Mouse (Mus musculus) hindbrain, embryonic 11.5 days (tissue): ENCODE results near the gene Isg20l2. TPM values are rescaled to one million over a fixed set of nuclear protein-coding genes. Genes with fewer than 3 reads are reported as not detected.
"Not testable (repeated sequence)": the region's sequence is repeated elsewhere in the genome, so short reads cannot be mapped to it uniquely, and the experiment has no call there.

Experiments
- ATAC-seq: fragments of 200-750 bp; cut with Nextera tagmentation; 2 replicates; pipeline ENCODE4 v1.8.0; 2017; ENCODE audit warnings: mild to moderate bottlenecking, moderate TSS enrichment, moderate library complexity; ENCODE audit not compliant: low FRiP score
- DNase-seq: peaks from one replicate; pipeline ENCODE4 v3.0.0-alpha.2; 2015; ENCODE audit warnings: low spot score
- H3K27ac ChIP-seq: fragments of 300-500 bp; sonication (generic); 2 replicates; pipeline ENCODE4 v1.5.1; 2014; ENCODE audit warnings: mild to moderate bottlenecking, low read depth, low read length
- H3K27me3 ChIP-seq: fragments of 300-500 bp; sonication (generic); 2 replicates; pipeline ENCODE4 v1.6.1; 2014; ENCODE audit warnings: mild to moderate bottlenecking, low read length, moderate library complexity, mixed read lengths; ENCODE audit not compliant: control insufficient read depth, insufficient read depth
- H3K36me3 ChIP-seq: fragments of 300-500 bp; sonication (generic); 2 replicates; pipeline ENCODE4 v1.6.1; 2014; ENCODE audit warnings: mild to moderate bottlenecking, low read length, moderate library complexity, mixed read lengths; ENCODE audit not compliant: control insufficient read depth, insufficient read depth
- H3K4me1 ChIP-seq: fragments of 300-500 bp; sonication (generic); replicated peaks from 2 replicates; pipeline ENCODE4 v1.6.1; 2014; ENCODE audit warnings: low read length, mixed read lengths; ENCODE audit not compliant: control insufficient read depth, insufficient read depth
- H3K4me2 ChIP-seq: fragments of 300-500 bp; sonication (generic); replicated peaks from 2 replicates; pipeline ENCODE4 v1.6.1; 2014; ENCODE audit warnings: mild to moderate bottlenecking, low read depth, low read length
- H3K4me3 ChIP-seq: fragments of 300-500 bp; sonication (generic); 2 replicates; pipeline ENCODE4 v1.5.1; 2014; ENCODE audit warnings: low read depth, low read length
- H3K9ac ChIP-seq: fragments of 300-500 bp; sonication (generic); 2 replicates; pipeline ENCODE4 v1.6.1; 2014; ENCODE audit warnings: low read depth, low read length
- H3K9me3 ChIP-seq: fragments of 300-500 bp; sonication (generic); 2 replicates; pipeline ENCODE4 v1.6.1; 2016; ENCODE audit warnings: low read length; ENCODE audit not compliant: control insufficient read depth
- WGBS: fragments of 180-500 bp; shearing (Covaris S2); extraction: QIAGEN DNeasy Blood & Tissue Kit; methylation state at CpG from one replicate; pipeline ENCODE4 v1.1.7; 2014; 5-methylcytosine and 5-hydroxymethylcytosine counted together
- polyA plus RNA-seq: library from polyadenylated mRNA; unstranded; fragments of >200 nt; fragmentation: Nextera tagmentation; extraction: Ambion mirVana; gene quantifications from 2 replicates; pipeline ENCODE4 v1.2.1, GENCODE M21; 2014

Gene Isg20l2
- polyA plus RNA-seq: 42.5 and 55.2 TPM in 2 replicates

- Histone ChIP-seq H3K27ac (peak within 1 kb of the TSS; percentile 74), H3K4me3 (peak within 1 kb of the TSS; percentile 97), H3K4me2 (peak within 1 kb of the TSS; percentile 70), H3K4me1 (peaks cover 3% of the 10 kb centered on the region; the same call in 1 of the 2 replicates), H3K36me3 (peaks cover 7% of the 10 kb centered on the region; the same call in 1 of the 2 replicates), H3K9ac (peak within 1 kb of the TSS; percentile 92), H3K9me3 (no peaks in the 10 kb centered on the region), H3K27me3 (no peaks in the 10 kb centered on the region)
- DNase-seq: peak; percentile 97
- WGBS: under 1% methylated on average over 72 of the region's 78 CpGs
- ATAC-seq: peak; percentile 96
Observed at GRCm38 (mm10) chr3:87930078-87930795, at the start of gene Isg20l2, which contains the start of gene Rrnad1. Isg20l2 (plus strand) TSS chr3:87930314. Rrnad1 (minus strand) TSS chr3:87930717.

- H3K9me3 ChIP-seq: no peaks in the 10 kb centered on the region
- H3K4me1 ChIP-seq: peaks cover 6% of the 10 kb centered on the region
- no peak overlapping the region for H3K27ac ChIP-seq
- peak overlapping the region; percentile 94 for H3K9ac ChIP-seq
- peak overlapping the region; percentile 92 for H3K4me2 ChIP-seq
- ATAC-seq: no peak
- H3K36me3 ChIP-seq: no peaks in the 10 kb centered on the region
- peak overlapping the region; percentile 95 for H3K4me3 ChIP-seq
- no peaks in the 10 kb centered on the region for H3K27me3 ChIP-seq
- 1% methylated on average over 3 of the region's 3 CpGs for whole genome bisulfite sequencing
- DNase-seq: no peak
Observed at GRCm38 (mm10) chr3:87884291-87884690, 45.8 kb upstream of the Isg20l2 start.

- under 1% methylated on average over 18 of the region's 28 CpGs for WGBS
- H3K9ac ChIP-seq: peak overlapping the region; percentile 94
- peak overlapping the region; percentile 76 for H3K27ac ChIP-seq
- peak overlapping the region; percentile 95 for H3K4me3 ChIP-seq
- no peaks in the 10 kb centered on the region for H3K36me3 ChIP-seq
- DNase-seq (peak; percentile 49), ATAC-seq (peak; percentile 39)
- peak overlapping the region; percentile 92 for H3K4me2 ChIP-seq
- no peaks in the 10 kb centered on the region for H3K9me3 ChIP-seq
- peaks cover 6% of the 10 kb centered on the region for H3K4me1 ChIP-seq
- H3K27me3 ChIP-seq: no peaks in the 10 kb centered on the region
Observed at GRCm38 (mm10) chr3:87884708-87885251, 45.3 kb upstream of the Isg20l2 start.

- Histone ChIP-seq H3K4me2 (peak within 1 kb of the TSS; percentile 92), H3K36me3 (no peaks in the 10 kb centered on the region), H3K27ac (peak within 1 kb of the TSS; percentile 76), H3K9me3 (no peaks in the 10 kb centered on the region), H3K4me3 (peak within 1 kb of the TSS; percentile 95), H3K9ac (peak within 1 kb of the TSS; percentile 94), H3K27me3 (no peaks in the 10 kb centered on the region), H3K4me1 (peaks cover 6% of the 10 kb centered on the region)
- WGBS: under 1% methylated on average over 33 of the region's 33 CpGs
- peak; percentile 93 for DNase-seq
- ATAC-seq: peak; percentile 98
Observed at GRCm38 (mm10) chr3:87885281-87886003, 44.7 kb upstream of the Isg20l2 start, which contains the start of gene Prcc. Prcc (minus strand) TSS chr3:87885608.

DNA sequence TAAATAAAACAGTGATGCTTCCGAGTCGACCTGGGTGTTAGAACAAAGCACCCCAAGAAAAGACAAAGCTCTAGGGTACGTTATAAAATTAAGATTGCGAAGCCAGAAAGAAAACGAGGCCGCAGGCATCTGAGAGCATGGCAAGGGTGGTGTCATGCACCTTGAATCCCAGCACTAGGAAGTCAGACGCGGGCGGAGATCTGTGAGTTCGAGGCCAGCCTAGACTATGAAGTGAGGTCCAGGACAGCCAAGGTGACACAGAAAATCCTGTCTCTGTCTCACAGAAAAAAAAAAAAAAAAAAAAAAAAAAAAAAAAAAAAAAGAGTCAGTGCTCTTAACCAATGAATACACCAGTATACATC lies 44.1 kb upstream of the Isg20l2 start:
- Histone ChIP-seq H3K9me3 (no peaks in the 10 kb centered on the region), H3K4me1 (peaks cover 6% of the 10 kb centered on the region), H3K4me3 (peak overlapping the region; percentile 95), H3K27ac (no peak overlapping the region), H3K27me3 (no peaks in the 10 kb centered on the region), H3K36me3 (no peaks in the 10 kb centered on the region), H3K4me2 (peak overlapping the region; percentile 35), H3K9ac (peak overlapping the region; percentile 34; the same call in 1 of the 2 replicates)
- DNase-seq (no peak), ATAC-seq (no peak; the same call in 1 of the 2 replicates)
- 11% methylated on average over 10 of the region's 10 CpGs for WGBS

GRCm38 (mm10) chr3:87886416-87886815 lies 43.7 kb upstream of the Isg20l2 start:
- no peaks in the 10 kb centered on the region for H3K9me3 ChIP-seq
- H3K4me3 ChIP-seq: no peak overlapping the region
- H3K27ac ChIP-seq: no peak overlapping the region
- H3K36me3 ChIP-seq: no peaks in the 10 kb centered on the region
- DNase-seq (peak; percentile 6), ATAC-seq (no peak)
- H3K4me1 ChIP-seq: peaks cover 6% of the 10 kb centered on the region
- H3K9ac ChIP-seq: no peak overlapping the region; the same call in 1 of the 2 replicates
- 88% methylated on average over 6 of the region's 6 CpGs for WGBS
- no peaks in the 10 kb centered on the region for H3K27me3 ChIP-seq
- H3K4me2 ChIP-seq: no peak overlapping the region

- DNase-seq, H3K36me3 ChIP-seq, H3K27me3 ChIP-seq, H3K27ac ChIP-seq, H3K4me3 ChIP-seq, H3K4me2 ChIP-seq, ATAC-seq, H3K9ac ChIP-seq, H3K9me3 ChIP-seq, H3K4me1 ChIP-seq: not testable (repeated sequence)
- WGBS: 85% methylated on average over 4 of the region's 4 CpGs
Observed at GRCm38 (mm10) chr3:87887400-87887799, 42.7 kb upstream of the Isg20l2 start.

DNA sequence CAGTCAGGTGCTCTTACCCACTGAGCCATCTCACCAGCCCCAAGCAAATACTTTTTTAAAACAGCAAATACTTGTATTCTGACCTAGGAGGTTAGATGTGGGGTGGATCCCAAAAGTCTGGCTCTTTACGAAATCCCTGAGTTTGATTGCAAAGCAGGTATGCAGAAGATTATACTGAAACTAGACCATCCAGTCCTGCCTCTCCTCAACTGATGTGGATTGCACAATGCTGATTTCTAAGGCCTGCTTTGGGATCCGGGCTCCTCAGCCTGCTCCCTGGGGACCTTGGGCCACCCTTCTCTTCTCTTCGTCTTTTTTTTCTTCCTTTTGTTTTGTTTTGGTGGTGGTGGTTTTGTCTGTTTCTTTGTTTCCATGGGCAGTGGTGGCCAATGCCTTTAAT lies 38.6 kb upstream of the Isg20l2 start:
- Histone ChIP-seq H3K4me2 (no peak overlapping the region), H3K9ac (no peak overlapping the region), H3K9me3 (no peaks in the 10 kb centered on the region), H3K27me3 (no peaks in the 10 kb centered on the region), H3K27ac (no peak overlapping the region), H3K4me1 (no peaks in the 10 kb centered on the region), H3K36me3 (no peaks in the 10 kb centered on the region), H3K4me3 (no peak overlapping the region)
- DNase-seq (no peak), ATAC-seq (no peak)
- 55% methylated on average over 3 of the region's 3 CpGs for WGBS
